Mouse (Mus musculus): Measurements from ENCODE around the gene Idh3a. TPM values are rescaled to one million over a fixed set of nuclear protein-coding genes. Genes with fewer than 3 reads are reported as not detected.

Gene Idh3a
- polyA plus RNA-seq, 2 experiments, result 40.0 to 90.7 TPM

- H3K4me2 ChIP-seq (ENCODE audit: low read depth), result no peak overlapping the region
- DNase-seq (ENCODE audit: low read depth in 3 of 3, low spot score in 3 of 3), result no peak
- no peak overlapping the region for H3K9ac ChIP-seq (replicated peaks)
- no peaks in the 10 kb centered on the region for H3K9me3 ChIP-seq (ENCODE audit: control insufficient read depth, low read length)
- no peak overlapping the region for H3K4me3 ChIP-seq (ENCODE audit: insufficient read depth in 1 of 2, low read depth in 2 of 2, low read length in 2 of 2)
- no peaks in the 10 kb centered on the region for H3K27me3 ChIP-seq (ENCODE audit: control insufficient read depth, insufficient read depth, low read length)
- no peaks in the 10 kb centered on the region for H3K36me3 ChIP-seq (replicated peaks; ENCODE audit: control insufficient read depth, insufficient read depth, low read depth)
- no peak overlapping the region for H3K27ac ChIP-seq
- H3K4me1 ChIP-seq (replicated peaks; ENCODE audit: control insufficient read depth in 2 of 2, insufficient read depth in 2 of 2, low read length in 1 of 2), result no peaks in the 10 kb centered on the region
- no peak for ATAC-seq (ENCODE audit: insufficient read depth)
- no peak for TF ChIP-seq EP300 (IDR thresholded peaks at IDR 0.05; ENCODE audit: low read depth)
- TF ChIP-seq CTCF (IDR thresholded peaks at IDR 0.05; ENCODE audit: low read depth), result no peak
- 47% methylated on average over 5 of the region's 5 CpGs for WGBS (ENCODE audit: insufficient replicate concordance)
Measured at GRCm38 (mm10) chr9:54540801-54541200, 45.3 kb upstream of the Idh3a start.

GRCm38 (mm10) chr9:54544212-54544953 is 41.8 kb upstream of the Idh3a start:
- Histone ChIP-seq H3K9me3 (ENCODE audit: control insufficient read depth, low read length) (no peaks in the 10 kb centered on the region), H3K27me3 (ENCODE audit: control insufficient read depth, insufficient read depth, low read length) (no peaks in the 10 kb centered on the region), H3K4me2 (ENCODE audit: low read depth) (no peak overlapping the region), H3K36me3 (replicated peaks; ENCODE audit: control insufficient read depth, insufficient read depth, low read depth) (no peaks in the 10 kb centered on the region), H3K9ac (replicated peaks) (no peak overlapping the region), H3K27ac (no peak overlapping the region), H3K4me1 (replicated peaks; ENCODE audit: control insufficient read depth in 2 of 2, insufficient read depth in 2 of 2, low read length in 1 of 2) (no peaks in the 10 kb centered on the region), H3K4me3 (ENCODE audit: insufficient read depth in 1 of 2, low read depth in 2 of 2, low read length in 2 of 2) (no peak overlapping the region)
- TF ChIP-seq CTCF (IDR thresholded peaks at IDR 0.05; ENCODE audit: low read depth), result no peak
- TF ChIP-seq EP300 (IDR thresholded peaks at IDR 0.05; ENCODE audit: low read depth), result no peak
- no peak for DNase-seq (ENCODE audit: low read depth in 3 of 3, low spot score in 3 of 3)
- WGBS (ENCODE audit: insufficient replicate concordance), result 64% methylated on average over 9 of the region's 9 CpGs
- ATAC-seq (ENCODE audit: insufficient read depth), result no peak

- Histone ChIP-seq H3K27me3 (ENCODE audit: control insufficient read depth, insufficient read depth, low read length) (no peaks in the 10 kb centered on the region), H3K27ac (no peak overlapping the region), H3K9ac (replicated peaks) (no peak overlapping the region), H3K4me2 (ENCODE audit: low read depth) (no peak overlapping the region), H3K4me3 (ENCODE audit: insufficient read depth in 1 of 2, low read depth in 2 of 2, low read length in 2 of 2) (no peak overlapping the region), H3K4me1 (replicated peaks; ENCODE audit: control insufficient read depth in 2 of 2, insufficient read depth in 2 of 2, low read length in 1 of 2) (no peaks in the 10 kb centered on the region), H3K9me3 (ENCODE audit: control insufficient read depth, low read length) (no peaks in the 10 kb centered on the region), H3K36me3 (replicated peaks; ENCODE audit: control insufficient read depth, insufficient read depth, low read depth) (no peaks in the 10 kb centered on the region)
- no peak for DNase-seq (ENCODE audit: low read depth in 3 of 3, low spot score in 3 of 3)
- no peak for ATAC-seq (ENCODE audit: insufficient read depth)
- TF ChIP-seq EP300 (IDR thresholded peaks at IDR 0.05; ENCODE audit: low read depth) (no peak), CTCF (IDR thresholded peaks at IDR 0.05; ENCODE audit: low read depth) (no peak)
- WGBS (ENCODE audit: insufficient replicate concordance), result 67% methylated on average over 4 of the region's 4 CpGs
Measured at GRCm38 (mm10) chr9:54544954-54545315, 41.2 kb upstream of the Idh3a start.

GRCm38 (mm10) chr9:54547536-54547935 is 38.6 kb upstream of the Idh3a start:
- Histone ChIP-seq H3K9ac (replicated peaks) (no peak overlapping the region), H3K4me2 (ENCODE audit: low read depth) (no peak overlapping the region), H3K4me3 (ENCODE audit: insufficient read depth in 1 of 2, low read depth in 2 of 2, low read length in 2 of 2) (no peak overlapping the region), H3K9me3 (ENCODE audit: control insufficient read depth, low read length) (no peaks in the 10 kb centered on the region), H3K27ac (no peak overlapping the region), H3K4me1 (replicated peaks; ENCODE audit: control insufficient read depth in 2 of 2, insufficient read depth in 2 of 2, low read length in 1 of 2) (no peaks in the 10 kb centered on the region), H3K27me3 (ENCODE audit: control insufficient read depth, insufficient read depth, low read length) (no peaks in the 10 kb centered on the region), H3K36me3 (replicated peaks; ENCODE audit: control insufficient read depth, insufficient read depth, low read depth) (no peaks in the 10 kb centered on the region)
- TF ChIP-seq EP300 (IDR thresholded peaks at IDR 0.05; ENCODE audit: low read depth), result no peak
- TF ChIP-seq CTCF (IDR thresholded peaks at IDR 0.05; ENCODE audit: low read depth), result peak; percentile 91
- ATAC-seq (ENCODE audit: insufficient read depth) (no peak), DNase-seq (ENCODE audit: low read depth in 3 of 3, low spot score in 3 of 3) (peak; percentile 28 to 42 (median 29))
- WGBS (ENCODE audit: insufficient replicate concordance), result 10% methylated on average over 5 of the region's 5 CpGs

GRCm38 (mm10) chr9:54549433-54549832 is 36.7 kb upstream of the Idh3a start:
- Histone ChIP-seq H3K4me3 (ENCODE audit: insufficient read depth in 1 of 2, low read depth in 2 of 2, low read length in 2 of 2) (no peak overlapping the region), H3K36me3 (replicated peaks; ENCODE audit: control insufficient read depth, insufficient read depth, low read depth) (no peaks in the 10 kb centered on the region), H3K27me3 (ENCODE audit: control insufficient read depth, insufficient read depth, low read length) (no peaks in the 10 kb centered on the region), H3K9ac (replicated peaks) (no peak overlapping the region), H3K4me2 (ENCODE audit: low read depth) (no peak overlapping the region), H3K27ac (no peak overlapping the region), H3K4me1 (replicated peaks; ENCODE audit: control insufficient read depth in 2 of 2, insufficient read depth in 2 of 2, low read length in 1 of 2) (no peaks in the 10 kb centered on the region), H3K9me3 (ENCODE audit: control insufficient read depth, low read length) (no peaks in the 10 kb centered on the region)
- 76% methylated on average over 6 of the region's 6 CpGs for WGBS (ENCODE audit: insufficient replicate concordance)
- ATAC-seq (ENCODE audit: insufficient read depth) (no peak), DNase-seq (ENCODE audit: low read depth in 3 of 3, low spot score in 3 of 3) (no peak)
- TF ChIP-seq CTCF (IDR thresholded peaks at IDR 0.05; ENCODE audit: low read depth) (no peak), EP300 (IDR thresholded peaks at IDR 0.05; ENCODE audit: low read depth) (no peak)
